Mouse (Mus musculus) MEL (cell line): ENCODE results near the gene Hsd11b2. TPM values are rescaled to one million over a fixed set of nuclear protein-coding genes. Genes with fewer than 3 reads are reported as not detected.

Experiments
- DNase-seq: peaks from one replicate; pipeline ENCODE4 v3.0.0; 2011; ENCODE audit warnings: low read depth, low spot score
- H3K27ac ChIP-seq: 2 replicates; pipeline ENCODE4 v1.5.1; 2012; ENCODE audit warnings: low read depth, mild to moderate bottlenecking, control low read depth, low read length, moderate library complexity; ENCODE audit not compliant: control insufficient read depth
- H3K27me3 ChIP-seq, 2 experiments: fragments of 150-350 bp in 1 of 2; sonication (generic) in 1 of 2; 2 replicates each; pipeline ENCODE4 v1.6.1; 2012; ENCODE audit warnings: low read length in 2 of 2, mild to moderate bottlenecking in 2 of 2, improper control_type of control experiment in 1 of 2, moderate library complexity in 1 of 2; ENCODE audit not compliant: insufficient read depth in 2 of 2, control insufficient read depth in 1 of 2
- H3K36me3 ChIP-seq, 2 experiments: 2 replicates each; pipeline ENCODE4 v1.6.1; 2012 to 2014; ENCODE audit warnings: low read length in 2 of 2, improper control_type of control experiment in 1 of 2, inconsistent platforms in 1 of 2, mild to moderate bottlenecking in 1 of 2; ENCODE audit not compliant: insufficient read depth in 2 of 2, control insufficient read depth in 1 of 2
- H3K4me1 ChIP-seq, 2 experiments: fragments of 150-350 bp in 1 of 2; sonication (generic) in 1 of 2; 2 replicates each; pipeline ENCODE4 v1.6.1; 2012; ENCODE audit warnings: low read length in 2 of 2, improper control_type of control experiment in 1 of 2, mild to moderate bottlenecking in 1 of 2; ENCODE audit not compliant: insufficient read depth in 2 of 2, control insufficient read depth in 1 of 2
- H3K4me3 ChIP-seq, 2 experiments: fragments of 150-350 bp in 1 of 2; sonication (generic) in 1 of 2; 2 replicates each; pipeline ENCODE4 v1.5.1; 2012; ENCODE audit warnings: low read depth in 2 of 2, low read length in 2 of 2, mild to moderate bottlenecking in 2 of 2, moderate library complexity in 2 of 2, control low read depth in 1 of 2, improper control_type of control experiment in 1 of 2; ENCODE audit not compliant: control insufficient read depth in 1 of 2, insufficient read depth in 1 of 2
- H3K79me2 ChIP-seq: 2 replicates; pipeline ENCODE4 v1.6.1; 2012; ENCODE audit warnings: mild to moderate bottlenecking, low read length, moderate library complexity; ENCODE audit not compliant: control insufficient read depth, poor library complexity, insufficient read depth
- H3K9ac ChIP-seq: 2 replicates; pipeline ENCODE4 v1.6.1; 2012; ENCODE audit warnings: low read depth, mild to moderate bottlenecking, control low read depth, low read length, moderate library complexity; ENCODE audit not compliant: control insufficient read depth, poor library complexity, severe bottlenecking
- H3K9me3 ChIP-seq: fragments of 150-350 bp; sonication (generic); replicated peaks from 2 replicates; pipeline ENCODE4 v1.6.1; 2012; ENCODE audit warnings: mild to moderate bottlenecking, low read length, improper control_type of control experiment, moderate library complexity; ENCODE audit not compliant: insufficient read depth
- BHLHE40 ChIP-seq: IDR thresholded peaks from 2 replicates; pipeline ENCODE4 v1.6.1; 2012; ENCODE audit warnings: low read depth, mild to moderate bottlenecking, inconsistent platforms, low read length, improper control_type of control experiment, borderline replicate concordance
- CHD1 ChIP-seq: IDR thresholded peaks from 2 replicates; pipeline ENCODE4 v1.6.1; 2012; ENCODE audit warnings: low read depth, mild to moderate bottlenecking, inconsistent platforms, low read length, improper control_type of control experiment
- CTCF ChIP-seq, 3 experiments: IDR thresholded peaks in 2 of 3; conservative IDR thresholded peaks in 1 of 3; 2 replicates each; pipeline ENCODE4 v1.5.1; 2011 to 2012; ENCODE audit warnings: low read length in 3 of 3, low read depth in 2 of 3, mild to moderate bottlenecking in 2 of 3, improper control_type of control experiment in 1 of 3, inconsistent platforms in 1 of 3, mixed read lengths in 1 of 3, moderate library complexity in 1 of 3; ENCODE audit not compliant: control insufficient read depth in 1 of 3, insufficient read depth in 1 of 3, poor library complexity in 1 of 3, severe bottlenecking in 1 of 3
- EP300 ChIP-seq, 2 experiments: IDR thresholded peaks; 2 replicates each; pipeline ENCODE4 v1.6.1; 2011; ENCODE audit warnings: improper control_type of control experiment in 2 of 2, low read length in 2 of 2, low read depth in 1 of 2, mild to moderate bottlenecking in 1 of 2
- ETS1 ChIP-seq: IDR thresholded peaks from 2 replicates; pipeline ENCODE4 v1.6.1; 2012; ENCODE audit warnings: low read depth, mild to moderate bottlenecking, inconsistent platforms, low read length, improper control_type of control experiment, moderate library complexity
- GABPA ChIP-seq: IDR thresholded peaks from 2 replicates; pipeline ENCODE4 v1.6.1; 2012; ENCODE audit warnings: low read depth, mild to moderate bottlenecking, inconsistent platforms, low read length, improper control_type of control experiment, moderate library complexity
- GATA1 ChIP-seq: IDR thresholded peaks from 2 replicates; pipeline ENCODE4 v1.6.1; 2011; ENCODE audit warnings: low read depth, low read length, improper control_type of control experiment
- KAT2A ChIP-seq: conservative IDR thresholded peaks from 2 replicates; pipeline ENCODE4 v1.6.1; 2012; ENCODE audit warnings: low read depth, low read length, improper control_type of control experiment, inconsistent platforms
- MAX ChIP-seq: IDR thresholded peaks from 2 replicates; pipeline ENCODE4 v1.6.1; 2011; ENCODE audit warnings: low read length, improper control_type of control experiment
- MAZ ChIP-seq: IDR thresholded peaks from 2 replicates; pipeline ENCODE4 v1.6.1; 2012; ENCODE audit warnings: low read depth, mild to moderate bottlenecking, inconsistent platforms, low read length, improper control_type of control experiment
- MYB ChIP-seq: IDR thresholded peaks from 2 replicates; pipeline ENCODE4 v1.6.1; 2011; ENCODE audit warnings: mild to moderate bottlenecking, low read depth, low read length, improper control_type of control experiment
- MYC ChIP-seq: IDR thresholded peaks from 2 replicates; pipeline ENCODE4 v1.6.1; 2011; ENCODE audit warnings: low read depth, mild to moderate bottlenecking, low read length, improper control_type of control experiment, moderate library complexity
- NELFE ChIP-seq: IDR thresholded peaks from 2 replicates; pipeline ENCODE4 v1.6.1; 2011; ENCODE audit warnings: low read depth, low read length, improper control_type of control experiment
- POLR2AphosphoS2 ChIP-seq: IDR thresholded peaks from 2 replicates; pipeline ENCODE4 v1.6.1; 2011; ENCODE audit warnings: low read length, improper control_type of control experiment
- SIN3A ChIP-seq: IDR thresholded peaks from 2 replicates; pipeline ENCODE4 v1.6.1; 2012; ENCODE audit warnings: low read length, improper control_type of control experiment, inconsistent platforms
- USF2 ChIP-seq, 2 experiments: IDR thresholded peaks; 2 replicates each; pipeline ENCODE4 v1.6.1; 2011 to 2012; ENCODE audit warnings: improper control_type of control experiment in 2 of 2, low read length in 2 of 2, borderline replicate concordance in 1 of 2, inconsistent platforms in 1 of 2, low read depth in 1 of 2, mild to moderate bottlenecking in 1 of 2; ENCODE audit not compliant: insufficient read depth in 1 of 2
- ZKSCAN1 ChIP-seq: IDR thresholded peaks from 2 replicates; pipeline ENCODE4 v1.6.1; 2012; ENCODE audit warnings: low read depth, mild to moderate bottlenecking, inconsistent platforms, low read length, improper control_type of control experiment, moderate library complexity
- polyA plus RNA-seq, 2 experiments: library from polyadenylated mRNA; stranded (reverse) in 1 of 2; unstranded in 1 of 2; fragments of >175 nt in 1 of 2; fragments of >200 nt in 1 of 2; gene quantifications; 2 replicates each; pipeline versions ENCODE4 v1.2.1 to v1.2.4; 2012; ENCODE audit warnings: low replicate concordance in 2 of 2, low read depth in 1 of 2; ENCODE audit not compliant: insufficient read length in 2 of 2, insufficient read depth in 1 of 2, missing spikeins in 1 of 2
- total RNA-seq: library from RNA; depleted of rRNA; stranded (reverse); fragments of 300-350 nt; gene quantifications from 2 replicates; pipeline ENCODE4 v1.2.3, GENCODE M21; 2012

Hsd11b2 gene
- total and polyA plus RNA-seq, 3 experiments: 0.27 to 2.1 TPM; not detected in 1

GRCm38 (mm10) chr8:105472414-105472932 lies 46.1 kb upstream of the Hsd11b2 start:
- H3K79me2 ChIP-seq: no peaks in the 10 kb centered on the region
- H3K27me3 ChIP-seq: no peaks in the 10 kb centered on the region
- H3K9me3 ChIP-seq: no peaks in the 10 kb centered on the region
- no peak for TF ChIP-seq ETS1
- no peak for TF ChIP-seq USF2 (IDR thresholded peaks at IDR 0.05; ENCODE audit: borderline replicate concordance in 1 of 2, insufficient read depth in 1 of 2, low read depth in 1 of 2, low read length in 2 of 2)
- no peak for TF ChIP-seq EP300 (IDR thresholded peaks at IDR 0.05; ENCODE audit: low read depth in 1 of 2, low read length in 2 of 2)
- TF ChIP-seq KAT2A: no peak
- no peak for TF ChIP-seq MYC
- TF ChIP-seq GABPA: no peak
- TF ChIP-seq POLR2AphosphoS2: no peak
- H3K9ac ChIP-seq: no peak overlapping the region
- no peak for DNase-seq
- H3K27ac ChIP-seq: no peak overlapping the region
- no peak overlapping the region for H3K4me3 ChIP-seq
- no peaks in the 10 kb centered on the region for H3K36me3 ChIP-seq
- H3K4me1 ChIP-seq: peaks cover 0 to 3% of the 10 kb centered on the region in 2 experiments; a peak in 1 of 4 replicates

- TF ChIP-seq MYB: no peak
- no peak for TF ChIP-seq ZKSCAN1
- no peak for TF ChIP-seq MAX
- TF ChIP-seq GATA1: no peak
- TF ChIP-seq KAT2A: no peak
- TF ChIP-seq CTCF (IDR thresholded peaks at IDR 0.05 in 2 of 3, conservative IDR thresholded peaks at IDR 0.05 in 1 of 3; ENCODE audit: control insufficient read depth in 1 of 3, insufficient read depth in 1 of 3, low read depth in 2 of 3, low read length in 3 of 3, poor library complexity in 1 of 3, severe bottlenecking in 1 of 3): no peak
- no peak for TF ChIP-seq POLR2AphosphoS2
- no peak for TF ChIP-seq MAZ
- TF ChIP-seq BHLHE40: no peak
- no peak for TF ChIP-seq NELFE
- TF ChIP-seq CHD1: no peak
- no peak for TF ChIP-seq SIN3A
- TF ChIP-seq, all 39 proteins: peak for 0
- H3K9me3 ChIP-seq: no peaks in the 10 kb centered on the region
- H3K27me3 ChIP-seq: no peaks in the 10 kb centered on the region
These were observed 45.6 kb upstream of the Hsd11b2 start for GRCm38 (mm10) chr8:105472983-105473382.

More at GRCm38 (mm10) chr8:105472983-105473382, 45.6 kb upstream of the Hsd11b2 start:
- Histone ChIP-seq H3K36me3 (no peaks in the 10 kb centered on the region), H3K27ac (no peak overlapping the region), H3K4me3 (no peak overlapping the region), H3K9ac (no peak overlapping the region), H3K4me1 (peaks cover 0 to 3% of the 10 kb centered on the region in 2 experiments; a peak in 1 of 4 replicates), H3K79me2 (no peaks in the 10 kb centered on the region)
- no peak for DNase-seq
